Mouse (Mus musculus) frontal cortex, postnatal 14 days (tissue): ENCODE measurements around the gene Plxna4.
A peak's percentile ranks its signal among the peaks of the same experiment; 100 is the strongest.

ENCODE experiments used
- DNase-seq, 2 experiments: peaks; one replicate each; pipeline ENCODE4 v3.0.0; 2022; ENCODE audit warnings: low spot score in 2 of 2

Plxna4 gene

DNA sequence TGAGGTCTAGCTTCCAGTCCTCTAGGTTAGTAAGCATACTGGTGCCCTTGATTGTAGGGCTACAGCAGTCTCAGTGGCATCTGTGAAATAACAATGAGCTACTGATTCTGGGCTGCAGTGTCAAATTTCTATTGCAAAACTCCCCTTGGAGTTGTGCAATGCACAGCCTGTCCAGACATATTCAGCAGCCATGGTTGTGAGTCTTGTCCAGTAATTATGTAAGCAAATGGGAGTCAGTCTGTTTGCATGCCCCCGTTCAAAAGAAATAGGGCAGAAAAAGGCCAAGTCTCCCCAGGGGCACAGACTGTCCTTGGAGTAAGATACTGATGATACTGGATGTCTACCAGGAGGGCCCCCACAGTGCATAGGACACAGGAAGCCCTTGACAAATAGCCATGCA lies 420.3 kb downstream of the Plxna4 start:
- no peak for DNase-seq

DNA sequence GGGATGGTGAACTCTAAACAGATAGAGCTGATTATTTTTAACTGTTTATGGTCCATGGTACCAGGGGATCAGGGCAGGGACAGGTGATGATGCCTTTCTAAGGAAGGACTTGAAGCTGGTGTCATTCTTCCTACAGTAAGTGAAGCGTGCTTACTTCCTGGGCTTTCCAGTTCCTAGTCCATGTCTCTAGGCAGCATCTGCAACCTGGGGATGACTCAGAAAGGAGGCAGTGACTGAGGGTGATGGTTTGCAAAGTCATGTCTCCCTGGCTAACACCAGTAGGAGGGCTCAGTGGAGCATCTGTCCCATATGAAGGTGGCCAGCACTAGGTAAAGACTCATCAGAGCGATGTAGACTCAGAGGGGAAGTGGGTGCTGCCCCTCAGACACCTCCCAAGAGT lies 427.6 kb downstream of the Plxna4 start:
- DNase-seq = no peak

DNA sequence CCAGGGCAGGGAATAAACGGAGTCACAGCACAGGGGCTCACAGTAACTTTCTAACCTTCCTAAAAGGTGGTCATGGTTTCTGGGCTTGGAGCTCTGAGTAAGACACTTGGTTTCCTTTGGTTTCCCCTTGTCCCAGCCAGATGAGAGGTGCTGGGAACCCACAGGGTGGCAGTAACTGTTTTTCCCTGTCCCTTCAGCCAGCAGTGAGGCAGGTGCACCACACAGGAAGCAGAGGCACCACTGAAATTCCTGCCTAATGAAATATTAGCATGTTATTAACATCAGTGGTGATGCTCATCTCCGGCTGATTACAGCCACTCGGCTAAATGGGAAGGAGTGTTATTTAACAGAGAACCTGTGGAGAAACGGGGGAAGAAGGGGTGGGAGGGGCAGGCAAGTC lies 428.1 kb downstream of the Plxna4 start:
- no peak for DNase-seq

DNA sequence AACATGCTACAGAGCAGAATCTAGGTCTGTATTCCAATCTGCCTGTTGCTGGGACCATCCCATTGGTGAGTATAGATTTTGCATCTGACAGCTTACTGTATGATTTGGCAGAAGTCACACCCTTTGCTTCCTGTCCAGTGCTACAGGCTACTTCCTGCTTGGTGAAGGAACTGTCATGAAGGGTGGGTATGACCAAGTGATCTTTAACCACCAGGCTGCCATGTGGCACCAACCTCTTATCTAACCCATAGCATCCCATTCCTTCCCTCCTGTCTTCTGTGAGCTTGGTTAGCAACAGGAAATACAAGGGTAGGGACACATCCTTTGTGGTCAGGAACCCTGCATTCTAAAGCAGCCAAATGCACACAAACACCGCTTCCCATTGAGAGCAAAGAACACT lies 429.6 kb downstream of the Plxna4 start:
- no peak for DNase-seq

DNA sequence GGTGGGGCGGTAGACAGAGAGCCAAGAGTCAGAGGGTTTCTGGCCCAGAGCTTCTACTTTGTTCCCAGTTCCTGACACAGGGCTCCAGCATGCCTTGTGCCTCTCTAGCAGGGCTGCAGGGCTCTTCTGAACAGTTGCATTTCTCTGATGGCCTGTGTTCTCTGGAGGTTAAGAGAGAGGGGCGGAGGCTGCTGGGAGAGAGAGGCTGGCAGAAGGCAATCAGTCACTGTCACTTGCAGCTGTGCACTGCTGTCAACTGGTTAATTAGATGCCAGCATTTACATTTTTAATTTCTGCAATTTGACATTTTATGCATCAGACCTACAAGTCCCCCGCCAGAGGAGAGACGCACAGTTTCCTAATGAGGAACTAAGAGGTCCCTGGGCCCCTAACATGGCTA lies 434.8 kb downstream of the Plxna4 start:
- no peak for DNase-seq

DNA sequence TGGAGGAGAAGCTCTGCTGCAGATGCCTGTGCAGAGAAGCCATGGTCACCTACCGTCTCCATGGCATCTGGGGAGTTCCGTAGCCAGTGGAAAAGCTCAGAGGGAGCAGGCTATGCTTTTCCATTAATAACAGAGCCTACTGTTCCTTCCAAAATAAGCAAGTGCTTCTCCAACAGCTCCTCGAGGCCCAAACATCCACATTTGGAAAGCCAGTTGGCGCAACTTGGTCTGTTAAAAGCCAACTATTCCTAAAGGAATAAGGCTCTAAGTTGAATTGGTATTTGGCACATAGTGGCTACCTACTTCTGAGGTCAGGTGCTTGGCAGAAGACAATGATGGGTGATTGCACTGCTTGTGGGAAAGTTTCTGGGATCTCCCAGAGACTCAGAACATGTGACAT lies 437.2 kb downstream of the Plxna4 start:
- peak in 1 of 2 experiments; percentile 3 for DNase-seq

DNA sequence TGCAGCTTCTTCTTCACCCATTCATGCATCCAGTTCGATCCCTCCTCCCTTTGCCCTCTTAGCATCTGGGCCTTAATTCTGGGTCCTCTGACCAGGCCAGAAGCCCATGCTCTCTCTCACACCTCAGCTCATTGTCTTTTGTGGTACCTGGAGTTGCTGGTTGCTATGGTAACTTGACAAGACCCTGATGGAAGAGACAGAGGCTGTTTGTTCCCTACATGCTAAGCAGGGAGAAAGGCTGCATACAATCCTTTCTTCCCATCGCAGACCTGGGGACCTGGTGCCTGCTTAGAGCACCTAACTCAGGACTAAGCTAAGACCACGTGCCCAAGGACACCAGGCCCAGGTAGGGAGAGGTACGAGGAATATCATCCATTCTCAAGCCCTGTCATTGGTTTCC lies 443.2 kb downstream of the Plxna4 start:
- no peak for DNase-seq

DNA sequence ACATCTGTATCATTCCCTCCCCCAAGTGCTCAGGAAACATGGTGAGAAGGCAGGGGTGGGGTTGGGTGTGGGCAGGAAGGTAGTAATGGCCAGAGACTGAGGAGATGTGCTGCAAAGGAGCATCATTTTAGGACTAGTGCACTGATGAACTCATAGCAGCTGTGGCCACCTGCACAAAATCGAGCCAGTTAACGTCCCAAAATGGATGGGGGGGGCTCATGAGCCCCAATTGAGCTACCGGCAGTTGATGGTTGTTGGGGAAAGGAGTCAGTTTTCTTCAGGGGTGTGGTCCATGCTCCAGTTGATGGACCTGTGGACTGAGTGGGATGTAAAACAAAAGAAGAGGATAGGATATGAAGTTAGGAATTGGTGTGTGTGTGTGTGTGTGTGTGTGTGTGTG lies 448.5 kb downstream of the Plxna4 start:
- no peak for DNase-seq

DNA sequence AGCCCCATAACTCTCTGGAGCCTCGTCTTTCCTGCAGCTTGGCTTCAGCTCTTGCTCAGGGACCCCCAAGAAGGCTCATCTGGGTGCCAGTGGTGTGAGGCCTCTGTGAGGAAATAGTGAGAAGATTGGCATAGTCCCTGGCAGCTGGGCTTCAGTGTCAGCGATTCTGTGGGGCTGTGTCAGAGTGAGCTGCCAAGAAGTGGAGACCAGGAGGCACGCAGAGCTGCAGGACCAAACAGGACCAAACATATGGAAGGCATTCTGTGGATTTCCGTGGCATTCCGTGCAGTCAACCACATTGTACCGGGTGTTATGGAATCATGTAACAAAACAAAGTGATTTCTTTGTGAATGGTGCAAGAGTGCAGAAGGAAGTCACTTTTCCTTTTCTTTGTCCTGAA lies 461.1 kb downstream of the Plxna4 start:
- DNase-seq = no peak

DNA sequence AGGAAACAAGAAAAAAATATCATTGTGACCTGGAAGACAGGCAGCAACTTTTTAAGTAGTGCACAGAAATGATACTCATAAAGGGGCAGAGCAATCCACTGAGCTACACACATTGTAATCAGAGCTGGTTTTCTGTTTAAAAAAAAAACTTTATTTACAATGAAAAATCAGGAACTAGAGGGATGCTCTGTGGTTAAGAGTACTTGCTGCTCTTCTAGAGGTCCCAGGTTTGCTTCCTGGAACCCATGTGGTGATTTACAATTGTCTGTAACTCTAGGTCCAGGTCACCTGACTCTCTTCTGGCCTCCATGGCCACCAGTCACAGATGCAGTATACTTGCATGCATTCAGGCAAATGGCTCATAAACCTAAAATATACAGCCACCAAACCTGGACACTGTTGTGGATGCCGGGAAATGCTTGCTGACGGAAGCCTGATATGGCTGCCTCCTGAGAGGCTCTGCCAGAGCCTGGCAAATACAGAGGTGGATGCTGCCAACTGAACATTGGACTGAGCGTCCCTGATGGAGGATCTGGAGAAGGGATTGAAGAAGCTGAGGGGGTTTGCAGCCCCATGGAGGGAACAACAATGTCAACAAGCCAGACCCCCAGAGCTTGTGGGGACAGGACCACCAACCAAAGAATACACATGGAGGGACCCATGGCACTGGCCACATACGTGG lies 465.3 kb downstream of the Plxna4 start:
- DNase-seq = no peak

DNA sequence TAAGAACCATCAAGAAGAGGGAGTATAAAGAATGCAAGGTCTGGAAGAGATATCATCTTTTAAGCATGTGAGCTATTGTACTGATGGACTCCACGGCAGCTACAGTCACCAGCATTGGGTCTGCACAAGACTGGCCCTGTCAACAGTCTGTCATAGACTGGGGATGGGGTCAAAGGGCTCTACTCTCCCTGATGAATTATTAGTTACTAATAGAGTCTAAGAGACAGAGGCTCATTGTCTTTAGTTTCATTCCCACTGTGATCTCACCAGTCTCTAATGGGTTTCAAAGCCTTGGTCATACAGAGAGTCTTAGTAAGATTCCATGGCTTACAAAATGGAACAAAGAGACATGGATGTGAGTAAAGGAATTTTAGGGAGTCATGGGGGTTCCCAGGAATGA lies 467.1 kb downstream of the Plxna4 start:
- no peak for DNase-seq

DNA sequence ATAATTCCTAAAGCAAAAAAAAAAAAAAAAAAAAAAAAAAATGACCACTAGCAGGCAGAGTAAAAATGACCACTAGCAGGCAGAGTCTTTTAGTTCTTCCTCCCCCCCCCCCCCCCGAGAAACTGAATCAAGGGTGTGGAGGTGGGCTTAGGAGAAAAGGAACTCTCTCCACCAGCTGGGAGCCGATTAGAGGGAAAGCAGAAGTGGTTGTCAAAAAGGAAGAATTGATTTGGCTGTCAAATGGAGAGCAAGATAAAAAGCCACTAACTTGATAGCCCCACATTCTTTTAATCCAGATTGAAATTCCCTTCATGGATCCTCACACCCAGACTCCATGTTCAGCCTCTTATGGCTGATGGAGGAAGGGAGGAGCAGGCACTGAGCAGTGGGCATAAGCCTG lies 478.8 kb downstream of the Plxna4 start:
- DNase-seq = no peak

DNA sequence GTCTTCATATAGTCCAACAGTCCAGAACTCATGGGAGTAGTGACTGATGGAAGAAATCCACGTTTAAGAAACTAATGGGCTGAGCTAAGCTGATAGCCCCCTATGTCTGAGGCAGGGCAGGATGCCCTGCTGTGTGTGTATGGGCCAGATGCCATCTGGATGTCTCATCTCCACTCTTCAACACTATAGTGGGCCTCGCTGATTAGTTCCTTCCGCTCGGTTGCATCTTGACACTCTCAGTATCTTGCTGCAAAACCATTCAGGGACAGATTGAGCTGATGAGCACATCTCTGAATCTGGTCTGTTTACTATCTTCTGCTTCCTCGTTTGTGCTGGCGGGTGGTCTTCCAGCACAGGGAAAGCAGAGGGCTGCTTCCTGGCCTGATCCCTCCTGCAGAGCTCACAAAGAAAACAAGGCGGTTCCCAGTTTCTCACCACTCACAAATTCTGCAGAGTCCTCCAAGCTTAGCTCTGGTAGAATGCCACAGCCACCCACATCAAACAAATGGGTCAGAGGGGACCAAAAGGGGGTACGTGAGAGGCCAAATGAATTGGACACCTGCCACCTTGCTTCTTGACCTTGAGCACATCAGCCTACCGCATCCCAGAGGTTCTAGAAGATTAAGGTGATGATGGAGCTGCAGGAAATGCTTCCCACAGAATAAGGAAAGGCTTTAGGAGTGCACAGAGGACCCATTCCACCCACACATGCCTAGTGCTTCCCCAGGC lies 482.3 kb downstream of the Plxna4 start:
- DNase-seq = no peak
